Mouse (Mus musculus) E14TG2a.4 (cell line): ENCODE data around the gene Cdc45.
"Not testable (repeated sequence)": the region's sequence is repeated elsewhere in the genome, so short reads cannot be mapped to it uniquely, and the experiment has no call there.

Experiments used
- CTCF ChIP-seq: conservative IDR thresholded peaks from 2 replicates; pipeline ENCODE4 v1.5.1; 2014; ENCODE audit warnings: low read length
- NANOG ChIP-seq: IDR thresholded peaks from 2 replicates; pipeline ENCODE4 v1.6.1; 2014; ENCODE audit warnings: borderline replicate concordance, low read length, mixed read lengths
- POU5F1 ChIP-seq: IDR thresholded peaks from 2 replicates; pipeline ENCODE4 v1.6.1; 2014; ENCODE audit warnings: low read length, borderline replicate concordance

GRCm38 (mm10) chr16:18849521-18850190, 37.9 kb upstream of the Cdc45 start:
- not testable (repeated sequence) for TF ChIP-seq CTCF, NANOG, POU5F1
